Mouse (Mus musculus) left cerebral cortex, adult 8-10 months (tissue): ENCODE measurements around the gene Raver1. TPM values are rescaled to one million over a fixed set of nuclear protein-coding genes. Genes with fewer than 3 reads are reported as not detected.

ENCODE experiments used
- DNase-seq, 2 experiments: peaks; one replicate each; pipeline ENCODE4 v3.0.0; 2022; ENCODE audit warnings: low spot score in 2 of 2
- total RNA-seq, 4 experiments: library from RNA; stranded (reverse); gene quantifications; 2 replicates each; pipeline ENCODE4 v1.2.4; 2022

The Raver1 gene
- 10 to 100 TPM; 24.4 to 30.0 (median 26.6) TPM for total RNA-seq

DNA sequence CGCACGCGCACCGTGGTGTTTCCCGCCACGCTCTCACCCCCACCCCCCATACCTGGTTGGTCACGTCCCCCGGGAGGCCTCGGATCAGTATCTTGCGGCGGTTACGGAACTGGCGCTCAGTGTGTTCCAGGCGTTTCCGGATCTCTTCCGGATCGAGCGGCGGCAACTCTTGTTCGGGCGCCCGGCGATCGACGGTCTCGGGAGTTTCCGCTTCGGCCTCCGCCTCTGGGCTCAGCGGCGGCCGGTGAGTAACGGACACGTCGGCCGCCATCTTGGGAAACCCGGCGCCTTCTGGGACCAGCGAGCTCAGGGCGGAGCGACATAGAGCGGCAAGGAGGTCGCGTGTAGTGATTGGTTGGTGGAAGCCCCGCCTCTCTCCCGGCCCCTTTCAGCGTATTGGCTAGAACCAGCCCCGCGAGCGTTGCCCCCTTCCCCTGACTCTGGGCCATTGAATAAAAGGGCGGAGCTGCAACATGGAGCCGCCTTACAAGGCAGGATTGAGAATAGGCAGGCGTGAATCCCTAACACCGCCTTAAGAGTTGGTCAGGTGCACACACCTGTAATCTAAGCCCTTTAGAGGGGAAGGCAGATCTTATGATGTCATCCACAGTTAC, at the start of gene Raver1, which contains the start of gene Gm38431:
Gene Raver1 (minus strand): TSS at position 302 of the 614 bp plus-strand sequence.
Gene Gm38431 (minus strand): TSS at position 291 of the 614 bp plus-strand sequence.
- DNase-seq: peak; percentile 89 to 98

DNA sequence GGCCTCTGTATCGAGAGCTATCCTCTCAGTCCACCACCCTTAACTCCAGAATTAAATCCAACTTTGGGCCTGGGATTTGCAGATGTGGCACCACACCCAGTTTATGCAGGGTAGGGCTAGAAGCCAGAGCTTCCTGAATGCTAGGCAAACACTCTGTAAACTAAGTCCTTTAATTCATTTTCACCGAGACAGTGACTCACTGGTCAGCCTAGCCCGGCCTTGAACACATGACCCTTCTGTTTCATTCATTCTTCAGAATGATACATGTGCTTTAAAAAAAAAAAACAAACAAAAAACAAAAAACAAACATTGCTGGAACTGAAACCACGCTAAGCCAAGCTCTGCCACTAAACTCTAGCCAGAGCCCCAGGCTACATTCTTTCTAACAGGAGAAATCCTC, 46.6 kb upstream of the Raver1 start:
- no peak for DNase-seq

DNA sequence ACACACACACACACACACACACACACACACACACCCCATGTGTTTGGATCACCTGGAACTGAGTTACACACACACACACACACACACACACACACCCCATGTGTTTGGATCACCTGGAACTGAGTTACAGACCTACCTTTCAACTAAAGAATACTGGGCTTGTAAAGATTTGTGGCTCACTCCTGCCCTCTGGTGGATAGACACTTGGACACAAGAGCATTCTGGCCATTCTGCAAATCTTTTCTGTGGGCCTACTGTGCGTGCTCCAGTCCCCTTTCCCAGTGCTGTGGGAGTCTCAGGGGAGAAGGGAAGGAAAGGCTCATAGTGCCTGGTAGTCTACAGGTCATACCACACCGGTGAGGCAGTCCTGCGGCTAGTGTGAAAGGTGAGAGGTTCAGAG, 45.4 kb upstream of the Raver1 start:
- peak in 1 of 2 experiments; percentile 22 for DNase-seq

DNA sequence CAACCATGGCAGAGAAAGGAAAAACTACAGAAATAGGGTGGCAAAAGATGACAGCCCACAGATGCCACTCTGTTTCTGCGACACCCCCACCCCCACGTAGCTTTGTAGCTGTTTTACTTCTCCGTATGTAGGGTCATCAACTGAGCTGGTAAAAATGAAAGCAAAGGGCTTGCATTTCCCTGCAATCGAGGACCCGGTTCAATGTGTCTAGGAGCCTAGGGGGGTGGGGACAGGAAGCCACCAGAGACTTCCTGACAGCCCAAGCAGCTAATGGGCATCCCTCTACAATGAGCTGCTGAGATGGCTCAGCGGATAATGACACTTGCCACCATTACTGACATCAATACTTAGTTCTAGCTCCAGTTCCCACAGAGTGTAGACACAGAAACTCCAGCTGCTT, 44.6 kb upstream of the Raver1 start:
- no peak for DNase-seq

DNA sequence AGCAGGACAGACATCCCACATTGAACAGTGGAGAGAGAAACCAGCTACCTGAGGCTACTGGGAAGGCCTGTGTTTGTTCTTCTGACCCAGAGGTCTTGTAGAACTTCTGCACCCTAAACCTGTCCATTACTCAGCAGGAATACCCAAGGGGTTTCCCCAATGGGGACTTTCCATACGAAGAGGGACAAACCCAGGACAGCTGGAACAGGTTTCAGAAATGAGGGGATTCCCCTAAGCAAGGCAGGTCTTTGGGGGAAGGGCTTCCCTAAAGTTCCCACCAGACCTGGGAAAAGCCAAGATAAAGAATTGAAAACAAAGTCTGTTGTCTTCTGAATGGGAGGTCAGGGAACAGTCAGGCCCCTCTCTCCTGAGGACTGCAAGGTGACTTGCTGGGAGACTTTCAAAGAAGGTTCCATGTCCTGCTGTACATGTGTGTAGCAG, 44.2 kb upstream of the Raver1 start:
- DNase-seq: no peak

DNA sequence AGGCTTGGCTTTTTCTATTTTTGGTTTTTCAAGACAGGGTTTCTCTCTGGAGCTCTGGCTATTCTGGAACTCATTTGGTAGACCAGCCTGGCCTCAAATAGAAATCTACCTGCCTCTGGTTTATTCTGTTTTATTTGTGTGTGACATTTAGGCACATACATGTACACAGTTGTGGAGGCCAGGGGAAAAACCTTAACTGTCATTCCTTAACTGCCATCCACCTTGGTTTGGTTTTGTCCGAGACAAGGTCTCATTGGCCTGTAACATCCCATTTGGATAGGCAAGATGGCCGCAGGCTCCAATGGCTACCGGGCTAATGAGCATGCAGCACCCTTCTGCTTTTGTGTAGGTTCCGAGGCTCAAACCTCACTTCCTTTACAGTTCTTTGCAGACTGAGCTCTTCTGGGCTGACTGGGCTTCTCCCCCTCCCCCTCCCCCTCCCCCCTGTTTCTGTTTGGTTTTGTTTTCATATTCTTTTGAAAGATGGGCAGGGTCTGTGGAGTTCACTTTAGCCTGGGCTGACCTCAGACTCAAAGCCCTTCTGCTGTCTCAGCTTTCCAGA, 43.6 kb upstream of the Raver1 start:
- DNase-seq: no peak

DNA sequence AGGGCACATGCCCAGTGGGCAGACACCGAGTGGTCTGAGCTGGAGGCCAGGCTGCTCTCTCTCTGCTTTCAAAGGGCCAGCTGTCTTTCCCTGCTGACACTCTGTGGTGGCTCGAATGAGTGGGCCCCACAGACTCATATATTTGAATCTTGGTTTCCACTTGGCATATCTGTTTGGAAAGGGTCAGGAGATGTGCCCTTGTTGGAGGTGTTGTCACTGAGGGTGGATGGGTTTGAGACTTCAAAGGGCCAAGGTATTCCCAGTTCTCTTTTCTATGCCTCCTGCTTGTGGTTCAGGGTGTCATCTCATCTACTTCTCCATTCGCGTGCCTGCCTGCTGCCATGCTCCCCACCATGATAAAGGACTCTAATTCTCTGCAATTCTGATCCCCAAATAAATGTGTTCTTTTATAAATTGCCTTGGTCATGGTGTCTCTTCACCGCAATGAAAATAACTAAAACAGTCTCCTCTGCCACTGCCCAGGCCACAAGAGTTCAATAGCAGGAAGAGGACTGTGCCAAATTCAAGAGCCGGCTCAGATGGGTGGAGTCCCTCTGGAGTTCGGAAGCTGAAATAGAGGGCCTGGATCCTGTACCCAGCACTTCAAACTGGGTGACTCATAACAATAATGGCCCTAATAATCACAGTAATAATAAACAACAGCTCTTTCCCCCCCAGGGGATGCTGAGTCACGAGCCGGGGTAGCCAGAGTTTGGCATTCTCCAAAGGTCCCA, 43.0 kb upstream of the Raver1 start:
- DNase-seq: no peak

DNA sequence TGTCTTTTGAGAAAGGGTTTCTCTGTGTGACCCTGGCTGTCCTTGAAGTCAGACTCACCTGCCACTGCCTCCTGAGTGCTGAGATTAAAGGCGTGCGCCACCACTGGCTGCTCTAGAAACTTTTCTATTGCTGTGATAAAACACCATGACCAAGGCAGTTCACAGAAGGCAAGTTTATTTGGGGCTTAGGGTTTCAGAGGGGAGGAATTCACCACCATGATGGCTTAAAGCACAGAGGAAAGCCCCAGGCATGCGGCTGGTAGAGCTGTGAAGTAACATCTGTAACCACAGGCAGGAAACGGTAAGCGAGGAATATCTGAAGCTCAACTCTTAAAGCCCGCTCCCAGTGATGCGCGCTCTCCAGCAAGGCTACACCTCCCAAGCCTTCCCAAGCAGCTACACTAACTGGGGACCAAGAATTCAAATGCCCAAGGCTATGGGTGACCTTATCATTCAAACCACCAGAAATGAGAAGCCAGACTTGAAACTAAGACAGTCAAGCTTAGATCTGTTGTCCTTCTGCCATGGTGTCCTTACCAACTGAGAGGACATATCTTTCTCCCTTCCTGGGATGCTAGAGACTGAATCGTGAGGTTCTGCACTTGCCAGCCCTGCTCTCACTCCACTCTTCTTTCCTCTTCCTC, 41.4 kb upstream of the Raver1 start:
- no peak for DNase-seq

DNA sequence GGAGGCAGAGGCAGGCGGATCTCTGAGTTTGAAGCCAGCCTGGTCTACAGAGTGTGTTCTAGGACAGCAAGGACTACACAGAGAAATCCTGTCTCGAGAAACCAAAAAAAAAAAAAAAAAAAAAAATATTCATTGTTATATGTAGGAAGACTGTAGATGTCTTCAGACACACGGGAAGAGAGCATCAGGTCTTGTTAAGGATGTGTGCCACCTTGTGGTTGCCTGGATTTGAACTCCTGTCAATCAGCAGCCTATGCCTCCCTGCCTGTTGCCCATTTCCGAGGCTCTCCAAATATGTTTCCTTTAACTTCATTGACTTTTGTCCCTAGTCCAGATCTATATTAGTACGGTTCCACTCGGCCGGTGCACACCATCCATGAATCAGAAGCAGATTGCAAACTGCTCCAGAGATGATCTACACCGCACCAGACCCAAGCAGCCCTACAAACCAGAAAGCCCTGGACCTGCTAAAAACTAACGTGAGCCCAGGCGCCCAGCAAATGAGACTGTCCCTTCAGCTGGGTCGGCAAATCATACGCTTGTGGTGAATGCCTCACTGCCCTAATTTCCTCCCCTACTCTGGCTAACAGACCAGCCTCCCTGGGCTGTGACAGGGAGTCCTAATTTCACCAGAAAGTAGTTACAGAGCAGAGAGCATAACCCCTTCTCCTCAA, 40.4 kb upstream of the Raver1 start:
- no peak for DNase-seq

DNA sequence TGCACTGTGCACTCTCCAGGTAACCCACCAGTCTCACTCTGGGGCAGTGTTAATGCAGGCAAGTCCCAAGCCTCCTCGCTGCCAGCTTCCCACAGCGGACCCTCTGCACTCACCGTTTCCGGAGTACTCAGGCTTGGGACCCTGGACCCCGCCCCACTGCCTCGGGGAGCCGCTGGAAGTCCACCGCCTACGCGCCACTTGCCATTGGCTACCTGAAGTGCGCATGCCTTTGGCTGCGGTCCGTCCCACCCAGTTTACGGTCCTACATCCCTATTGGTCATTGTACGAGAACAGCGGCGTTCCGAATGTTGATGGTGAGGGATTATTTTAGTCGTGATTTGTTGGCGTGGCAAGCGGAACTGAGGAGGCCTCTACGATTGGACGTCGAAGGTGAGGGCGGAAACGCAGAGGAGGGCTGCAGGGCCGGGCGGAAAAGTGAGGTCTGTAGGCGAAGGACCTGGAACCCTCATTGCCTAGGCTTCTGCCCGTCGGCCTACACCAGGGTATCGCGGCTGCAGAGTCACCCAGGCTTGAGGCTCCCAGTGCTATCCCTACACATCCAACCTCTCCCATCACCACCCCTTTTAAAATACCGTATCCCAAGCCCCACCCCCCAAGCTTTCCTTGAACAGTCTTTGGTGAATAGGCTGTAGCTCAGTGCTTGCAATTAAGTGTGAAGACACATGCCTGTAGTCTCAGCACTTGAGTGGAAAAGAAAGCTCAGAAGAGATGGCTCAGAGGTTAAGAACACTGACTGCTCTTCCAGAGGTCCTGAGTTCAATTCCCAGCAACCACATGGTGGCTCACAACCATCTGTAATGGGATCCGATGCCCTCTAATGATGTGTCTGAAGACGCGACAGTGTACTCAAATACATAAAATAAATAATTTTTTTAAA, 39.5 kb upstream of the Raver1 start, which contains the start of gene Tyk2:
Gene Tyk2 (minus strand): TSS at position 185 of the 898 bp plus-strand sequence.
- peak; percentile 78 to 96 for DNase-seq

DNA sequence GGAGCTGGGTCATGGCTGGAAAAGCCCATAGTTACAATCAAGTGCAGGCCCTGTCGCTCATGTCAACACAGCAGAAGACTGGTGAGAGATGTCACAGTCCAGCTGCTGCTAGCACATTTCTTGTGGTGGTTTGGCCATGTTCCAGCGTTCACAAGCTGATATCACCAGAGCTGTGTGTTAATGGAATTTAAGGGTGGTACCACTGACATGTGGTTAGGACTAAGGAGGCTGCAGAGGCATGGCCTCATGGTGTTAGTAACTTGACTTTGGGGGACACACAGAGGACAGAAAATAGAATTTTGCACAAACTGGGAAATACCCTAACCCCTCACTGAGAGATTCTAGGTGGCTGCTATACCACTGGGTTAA, 34.4 kb upstream of the Raver1 start:
- DNase-seq: no peak

DNA sequence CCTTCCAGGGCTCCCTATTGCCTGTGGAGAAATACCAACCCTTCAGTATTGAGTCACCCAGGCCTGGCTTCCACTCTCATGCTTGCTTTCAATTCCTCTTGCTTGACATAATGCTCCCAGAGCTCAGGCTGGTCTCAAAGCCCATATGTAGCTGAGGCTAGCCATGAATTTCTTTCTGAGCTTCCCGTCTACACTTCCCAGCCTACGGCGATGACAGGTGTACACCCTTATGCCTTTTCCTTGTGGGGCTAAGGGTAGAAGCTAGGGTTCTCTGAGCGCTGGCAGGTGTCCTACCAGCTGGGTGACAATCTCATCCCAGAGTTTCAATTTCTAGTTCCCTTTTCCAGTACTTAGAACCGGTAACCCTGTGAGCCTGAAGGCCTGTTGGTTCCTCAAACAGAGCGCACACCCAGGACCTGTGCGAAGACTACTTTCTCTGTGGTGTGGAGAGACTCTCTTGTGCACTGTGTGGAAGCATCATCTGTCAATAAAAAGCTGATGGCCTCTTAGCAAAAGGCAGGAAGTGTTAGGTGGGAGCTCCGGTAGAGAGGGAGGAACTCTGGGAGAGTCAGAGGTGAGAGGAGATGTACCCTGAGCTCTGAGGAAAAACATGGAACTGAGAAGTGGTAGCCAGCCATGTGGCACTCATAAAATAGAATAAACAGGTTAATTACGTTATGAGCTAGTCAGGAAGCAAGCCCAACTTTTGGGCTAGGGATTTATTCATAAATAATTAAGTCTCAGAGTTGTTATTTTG, 33.9 kb upstream of the Raver1 start:
- no peak for DNase-seq

DNA sequence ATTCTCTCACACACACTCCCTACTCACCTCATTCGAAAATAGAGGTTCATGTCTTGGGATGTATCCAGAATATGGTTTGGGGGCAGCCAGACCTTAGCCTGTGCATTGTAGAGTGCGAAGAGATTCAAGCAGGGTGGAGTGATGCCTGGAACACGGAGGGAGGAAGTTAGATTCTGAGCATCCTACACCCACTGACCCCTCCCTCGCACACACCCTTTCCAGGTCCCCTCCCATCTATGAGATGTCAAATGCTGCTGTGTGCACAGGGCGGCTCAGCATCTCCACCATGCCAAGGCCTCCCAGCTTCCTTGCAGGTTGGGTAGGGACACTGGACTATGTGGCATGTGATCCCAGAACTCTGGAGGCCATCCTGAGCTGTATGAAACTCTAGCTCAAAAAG, 33.0 kb upstream of the Raver1 start:
- DNase-seq: no peak

DNA sequence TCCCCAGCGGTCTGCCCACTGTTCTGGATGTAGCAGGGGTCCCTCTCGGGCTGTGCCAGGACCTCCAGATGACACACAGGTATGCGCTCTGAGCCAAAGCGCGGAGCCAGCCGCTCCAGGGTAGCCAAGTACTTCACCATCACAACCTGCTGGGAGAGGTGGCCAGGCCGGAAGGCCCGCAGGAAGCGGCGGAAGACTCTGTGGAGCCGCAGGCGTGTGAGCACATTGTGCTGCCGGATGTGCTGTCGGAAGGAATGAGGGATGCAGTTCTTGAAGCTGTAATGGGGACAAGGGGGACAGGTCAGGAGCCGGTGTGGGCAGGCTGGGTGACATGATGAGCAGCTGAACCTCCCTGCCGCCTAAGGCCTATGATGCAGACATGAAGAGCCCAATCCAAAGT, 29.7 kb upstream of the Raver1 start:
- no peak for DNase-seq

DNA sequence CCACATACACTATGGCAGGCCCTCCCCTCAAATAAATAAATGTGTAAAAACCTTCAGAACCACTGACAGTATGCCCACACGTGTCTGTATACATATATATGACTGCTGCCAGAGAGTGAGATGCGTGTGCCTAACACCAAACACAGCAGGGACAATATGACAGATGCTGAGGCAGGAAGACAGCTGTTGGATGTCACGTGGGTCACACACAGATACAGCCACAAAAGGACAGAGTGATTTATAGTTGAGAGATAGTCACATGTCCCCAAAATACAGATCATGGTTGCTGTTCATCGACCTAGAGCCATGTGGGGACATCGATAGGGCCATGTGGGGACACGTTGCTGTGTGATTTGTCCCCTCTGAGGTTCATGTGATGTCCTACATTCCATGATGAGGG, 25.3 kb upstream of the Raver1 start:
- no peak for DNase-seq

DNA sequence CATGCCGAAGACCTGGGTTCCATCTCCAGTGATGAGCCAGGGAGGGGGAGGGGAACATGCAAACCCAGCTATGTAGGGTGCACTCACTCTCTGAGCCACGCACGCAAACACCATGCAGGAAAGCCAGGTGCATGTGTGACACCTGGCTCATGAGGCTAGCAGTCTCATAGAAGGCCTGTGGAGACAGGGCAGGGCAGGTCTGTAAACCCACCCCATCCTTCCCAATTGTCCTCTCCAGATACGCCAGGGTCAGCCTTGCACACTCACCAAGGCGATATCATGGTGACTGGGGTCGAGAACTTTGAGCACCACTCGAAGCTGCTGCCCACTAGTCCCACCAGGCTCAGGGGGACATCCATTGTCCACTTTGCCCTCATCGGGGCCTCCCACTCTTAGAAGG, 23.3 kb upstream of the Raver1 start:
- DNase-seq: no peak

DNA sequence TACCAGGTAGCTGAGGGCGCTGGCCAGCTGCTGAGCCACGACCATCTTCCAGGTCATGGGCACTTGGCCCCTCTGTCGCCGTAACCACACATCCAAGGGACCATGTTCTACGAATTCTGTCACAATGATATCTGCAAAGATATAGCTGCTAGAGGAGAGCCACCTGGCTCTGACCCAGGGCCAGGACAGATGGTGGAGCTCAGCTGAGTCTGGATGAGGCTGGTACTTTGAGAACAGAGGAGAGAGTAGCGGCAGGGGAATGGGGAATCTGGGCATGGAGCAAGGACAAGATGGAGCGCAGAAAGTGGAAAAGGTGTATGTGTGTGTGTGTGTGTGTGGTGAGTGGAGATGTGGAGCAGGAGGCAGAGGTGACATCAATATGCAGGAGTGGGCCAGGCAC, 22.4 kb upstream of the Raver1 start:
- no peak for DNase-seq

DNA sequence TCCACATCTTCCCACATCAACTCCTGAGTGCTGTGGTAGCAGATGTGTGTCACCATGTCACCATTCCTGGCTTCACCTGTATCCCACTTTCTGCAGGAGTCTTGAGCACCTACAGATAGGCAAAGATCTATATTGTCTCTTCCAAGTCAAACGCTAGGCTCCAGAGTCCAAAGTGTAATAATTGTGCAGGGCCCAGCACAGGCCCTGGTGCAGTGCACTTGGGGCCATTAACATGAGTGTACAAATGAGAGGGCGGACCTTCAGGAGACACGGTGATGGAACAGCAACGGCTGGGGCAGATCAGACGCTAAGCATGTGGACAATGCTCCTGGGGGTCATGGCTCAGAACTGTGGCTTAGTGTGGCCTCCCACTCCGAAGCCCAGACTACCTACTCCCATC, 21.9 kb upstream of the Raver1 start:
- DNase-seq: no peak

DNA sequence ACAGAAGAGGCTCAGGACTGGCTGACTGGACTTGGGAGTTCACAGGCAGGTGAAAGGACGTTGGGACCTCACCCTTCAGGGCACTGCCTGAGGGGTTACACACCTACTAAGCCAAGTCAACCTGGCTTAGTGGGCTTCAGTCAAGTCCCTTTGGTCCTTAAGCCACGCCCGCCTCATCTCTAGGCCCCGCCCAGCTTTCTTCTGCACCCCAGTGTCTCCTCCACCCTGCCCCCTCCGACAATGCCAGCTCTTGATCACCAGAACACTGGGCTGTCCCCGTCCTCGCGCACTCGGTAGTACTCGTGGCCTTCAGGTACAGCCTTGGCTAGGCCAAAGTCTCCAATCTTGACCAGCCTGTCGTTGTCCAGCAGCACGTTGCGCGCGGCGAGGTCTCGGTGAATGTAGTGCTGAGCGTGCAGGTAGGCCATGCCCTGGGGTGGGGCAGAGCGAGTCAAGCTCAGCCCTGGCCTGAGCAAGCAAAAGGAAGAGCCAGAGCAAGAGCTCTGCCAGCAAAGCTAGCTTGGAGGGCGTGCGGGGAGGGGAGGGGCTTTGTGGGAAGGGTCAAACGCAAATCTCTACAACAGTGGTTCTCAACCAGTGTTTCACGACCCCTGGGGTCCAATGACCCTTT, 15.9 kb upstream of the Raver1 start:
- no peak for DNase-seq
